Mouse (Mus musculus): ENCODE measurements around the gene Ttc27. TPM values are rescaled to one million over a fixed set of nuclear protein-coding genes. Genes with fewer than 3 reads are reported as not detected.

Ttc27 gene
- polyA plus RNA-seq, 1 experiment = 16.0 TPM

DNA sequence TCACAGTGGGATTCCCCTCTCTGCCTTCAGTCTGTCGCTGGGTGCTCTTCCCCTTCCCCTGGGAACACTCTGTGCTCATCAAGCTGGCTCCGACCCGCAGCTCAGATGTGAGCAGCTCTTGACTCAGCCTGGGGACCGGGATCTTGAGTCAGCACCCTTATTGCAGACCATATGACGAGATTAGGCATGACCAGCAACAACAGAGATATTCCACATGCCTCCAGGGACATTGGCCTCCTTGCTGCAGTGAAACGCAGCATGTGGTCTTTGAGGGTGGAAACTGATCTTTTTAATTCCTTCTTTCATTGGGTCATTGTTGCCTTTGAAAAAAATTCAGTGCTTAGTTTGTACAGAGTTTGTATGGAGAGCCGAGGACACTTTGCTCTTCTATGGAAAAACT, 169.5 kb downstream of the Ttc27 start:
- Histone ChIP-seq H3K4me3 (ENCODE audit: insufficient read depth, low read length) (no peak overlapping the region), H3K27ac (ENCODE audit: insufficient read depth, low read length) (no peak overlapping the region), H3K4me1 (ENCODE audit: control insufficient read depth, insufficient read depth, low read length) (no peaks in the 10 kb centered on the region)
- TF ChIP-seq POLR2A (IDR thresholded peaks at IDR 0.05; ENCODE audit: extremely low read depth, insufficient read depth, low read length) (no peak), CTCF (IDR thresholded peaks at IDR 0.05; ENCODE audit: extremely low read depth, insufficient read depth, low read length) (no peak)

DNA sequence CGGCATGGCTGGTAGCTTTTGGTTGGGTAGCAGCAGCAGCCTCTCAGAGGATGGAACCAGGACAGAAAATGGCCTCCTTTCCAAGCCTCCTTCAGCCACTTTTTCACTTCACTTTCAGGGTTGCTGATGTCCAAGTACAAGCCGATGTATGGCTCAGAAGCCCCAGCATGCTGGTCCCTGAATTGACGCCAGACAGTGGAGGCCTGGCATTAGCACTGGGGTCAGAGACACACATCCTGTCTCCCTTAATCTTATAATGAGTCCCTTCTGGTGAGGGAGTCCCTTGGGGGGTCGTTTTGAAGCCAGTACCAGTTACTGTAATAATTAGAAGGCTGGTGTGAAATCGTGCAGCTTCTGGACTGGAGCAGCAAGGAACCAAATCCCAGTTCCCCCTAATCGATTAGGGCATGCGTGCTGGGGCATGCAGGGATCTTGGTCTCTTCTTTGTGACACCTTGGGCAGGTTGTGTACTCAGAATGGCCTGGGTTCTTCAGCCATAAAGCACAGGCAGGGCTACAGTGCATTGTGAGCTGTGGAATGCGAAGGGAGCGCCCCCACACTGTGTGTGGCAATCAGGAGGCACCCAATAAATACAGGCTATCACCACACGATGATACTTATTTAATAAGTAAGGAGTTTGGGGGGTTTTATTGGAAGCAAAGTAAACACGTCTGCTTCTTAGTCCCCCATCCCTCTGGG, 171.5 kb downstream of the Ttc27 start:
- H3K4me3 ChIP-seq (ENCODE audit: insufficient read depth, low read length) = no peak overlapping the region
- no peak overlapping the region for H3K27ac ChIP-seq (ENCODE audit: insufficient read depth, low read length)
- H3K4me1 ChIP-seq (ENCODE audit: control insufficient read depth, insufficient read depth, low read length) = no peaks in the 10 kb centered on the region
- TF ChIP-seq CTCF (IDR thresholded peaks at IDR 0.05; ENCODE audit: extremely low read depth, insufficient read depth, low read length) (no peak), POLR2A (IDR thresholded peaks at IDR 0.05; ENCODE audit: extremely low read depth, insufficient read depth, low read length) (no peak)

DNA sequence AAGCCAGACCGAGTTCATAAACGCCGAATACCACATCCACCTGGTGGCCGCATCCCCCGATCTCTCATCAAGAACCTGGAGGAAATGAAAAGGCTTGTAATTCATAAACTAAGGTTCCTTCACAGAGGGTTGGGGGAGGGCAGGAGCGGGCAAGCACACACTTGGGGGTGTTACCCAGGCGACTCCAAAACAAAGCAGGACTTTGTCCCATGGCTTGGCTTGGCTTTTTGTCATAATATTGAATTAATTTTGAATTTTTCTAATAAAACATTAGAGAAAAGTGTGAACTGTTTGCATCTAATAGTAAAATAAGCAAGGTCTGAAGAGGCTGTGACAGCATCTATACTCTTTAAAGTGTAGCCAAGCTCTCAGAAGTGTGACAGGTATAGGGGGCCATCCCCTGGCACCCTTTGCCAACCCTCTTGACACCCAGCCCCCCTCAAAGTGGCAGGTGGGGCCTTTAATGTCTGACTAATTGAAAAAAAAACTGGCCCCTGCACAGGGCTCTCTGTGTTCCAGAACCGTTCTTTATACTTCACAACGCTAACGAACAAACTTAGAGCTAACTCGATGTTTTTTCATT, 172.1 kb downstream of the Ttc27 start:
- Histone ChIP-seq H3K27ac (ENCODE audit: insufficient read depth, low read length) (no peak overlapping the region), H3K4me1 (ENCODE audit: control insufficient read depth, insufficient read depth, low read length) (no peaks in the 10 kb centered on the region), H3K4me3 (ENCODE audit: insufficient read depth, low read length) (no peak overlapping the region)
- no peak for TF ChIP-seq POLR2A (IDR thresholded peaks at IDR 0.05; ENCODE audit: extremely low read depth, insufficient read depth, low read length)
- no peak for TF ChIP-seq CTCF (IDR thresholded peaks at IDR 0.05; ENCODE audit: extremely low read depth, insufficient read depth, low read length)

DNA sequence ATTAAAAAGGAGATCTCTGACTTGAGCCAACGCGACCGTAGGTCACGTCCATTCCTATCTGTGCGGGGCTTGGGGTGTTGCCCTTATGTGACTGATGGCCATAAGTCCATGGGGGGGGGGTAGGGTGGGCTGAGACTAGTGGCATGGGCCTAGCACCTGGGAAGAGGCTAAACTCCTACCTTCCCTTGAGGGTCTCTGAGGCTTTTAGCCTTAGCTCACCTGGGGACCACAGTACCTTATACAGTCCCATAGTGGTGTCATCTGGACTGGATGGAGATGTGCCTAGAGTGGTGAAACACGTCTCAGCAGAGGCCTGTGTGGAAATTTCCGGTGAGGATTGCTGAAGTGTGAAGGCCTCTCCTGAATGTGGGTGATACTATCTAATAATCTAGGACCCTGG, 184.9 kb downstream of the Ttc27 start:
- no peak overlapping the region for H3K27ac ChIP-seq (ENCODE audit: insufficient read depth, low read length)
- TF ChIP-seq CTCF (IDR thresholded peaks at IDR 0.05; ENCODE audit: extremely low read depth, insufficient read depth, low read length) (no peak), POLR2A (IDR thresholded peaks at IDR 0.05; ENCODE audit: extremely low read depth, insufficient read depth, low read length) (no peak)
- H3K4me1 ChIP-seq (ENCODE audit: control insufficient read depth, insufficient read depth, low read length) = no peaks in the 10 kb centered on the region
- H3K4me3 ChIP-seq (ENCODE audit: insufficient read depth, low read length) = no peak overlapping the region

DNA sequence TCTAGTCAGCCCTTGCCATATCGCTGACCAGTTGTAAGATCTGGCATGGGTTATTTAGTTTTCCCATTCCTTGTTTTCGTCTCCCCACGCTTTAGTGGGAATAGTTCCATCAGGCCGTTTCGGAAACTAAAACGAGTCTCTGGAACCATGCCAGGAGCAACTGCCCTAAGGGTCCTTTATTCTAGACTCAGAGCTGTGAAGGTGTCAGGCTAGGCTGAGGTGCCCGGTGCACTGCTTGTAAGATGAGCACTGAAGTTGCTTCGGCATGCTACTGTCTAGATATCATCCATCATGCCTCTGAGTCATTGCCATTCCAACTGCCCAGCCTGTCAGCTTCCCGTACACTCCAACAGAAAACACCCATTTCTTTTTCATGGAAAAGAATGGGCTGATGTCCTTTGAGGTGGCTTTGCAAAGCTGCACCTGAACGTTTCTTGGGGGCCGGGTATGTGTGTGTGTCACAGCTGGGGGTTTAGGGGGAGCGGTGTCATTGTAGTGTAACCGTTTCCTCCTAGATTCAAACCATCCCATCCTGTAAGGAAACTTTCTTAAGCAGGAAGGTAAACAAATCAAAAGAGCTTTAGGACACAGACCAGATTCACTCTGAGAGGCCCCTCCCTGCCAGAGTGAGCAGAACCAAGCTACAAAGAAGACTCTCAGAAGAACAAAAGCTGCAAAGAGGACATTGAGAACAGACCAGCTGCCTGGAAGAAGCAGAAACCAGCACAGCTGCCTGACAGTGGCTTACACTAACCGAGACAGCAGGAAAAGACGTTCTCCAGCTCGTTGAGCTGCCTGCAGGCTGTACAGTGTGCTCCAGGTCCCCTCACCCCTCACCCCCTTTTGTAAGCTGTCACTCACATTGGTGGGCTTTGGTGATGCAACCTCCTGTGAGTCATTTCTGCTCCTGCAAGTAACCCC, 186.1 kb downstream of the Ttc27 start:
- H3K27ac ChIP-seq (ENCODE audit: insufficient read depth, low read length) = no peak overlapping the region
- no peak overlapping the region for H3K4me3 ChIP-seq (ENCODE audit: insufficient read depth, low read length)
- no peaks in the 10 kb centered on the region for H3K4me1 ChIP-seq (ENCODE audit: control insufficient read depth, insufficient read depth, low read length)
- TF ChIP-seq CTCF (IDR thresholded peaks at IDR 0.05; ENCODE audit: extremely low read depth, insufficient read depth, low read length) (no peak), POLR2A (IDR thresholded peaks at IDR 0.05; ENCODE audit: extremely low read depth, insufficient read depth, low read length) (no peak)

DNA sequence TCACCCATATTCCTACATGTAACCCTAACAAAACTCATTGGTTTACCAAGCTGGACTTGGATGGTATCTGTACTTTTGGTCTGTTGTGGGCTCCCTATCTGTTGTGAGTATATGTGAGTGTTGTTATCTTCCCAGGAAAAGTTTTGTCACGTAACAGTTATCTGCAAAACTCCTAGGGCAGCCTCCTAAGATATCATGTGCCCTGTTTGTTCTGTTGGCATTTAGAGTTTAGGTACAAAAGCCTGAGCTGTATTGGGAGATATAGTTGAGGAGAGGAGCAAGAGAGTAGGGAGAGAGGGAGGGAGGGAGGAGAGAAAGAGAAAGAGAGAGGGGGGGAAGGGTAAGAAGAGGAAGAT, 186.8 kb downstream of the Ttc27 start:
- no peak overlapping the region for H3K4me3 ChIP-seq (ENCODE audit: insufficient read depth, low read length)
- no peaks in the 10 kb centered on the region for H3K4me1 ChIP-seq (ENCODE audit: control insufficient read depth, insufficient read depth, low read length)
- TF ChIP-seq POLR2A (IDR thresholded peaks at IDR 0.05; ENCODE audit: extremely low read depth, insufficient read depth, low read length) = no peak
- no peak for TF ChIP-seq CTCF (IDR thresholded peaks at IDR 0.05; ENCODE audit: extremely low read depth, insufficient read depth, low read length)
- H3K27ac ChIP-seq (ENCODE audit: insufficient read depth, low read length) = no peak overlapping the region

DNA sequence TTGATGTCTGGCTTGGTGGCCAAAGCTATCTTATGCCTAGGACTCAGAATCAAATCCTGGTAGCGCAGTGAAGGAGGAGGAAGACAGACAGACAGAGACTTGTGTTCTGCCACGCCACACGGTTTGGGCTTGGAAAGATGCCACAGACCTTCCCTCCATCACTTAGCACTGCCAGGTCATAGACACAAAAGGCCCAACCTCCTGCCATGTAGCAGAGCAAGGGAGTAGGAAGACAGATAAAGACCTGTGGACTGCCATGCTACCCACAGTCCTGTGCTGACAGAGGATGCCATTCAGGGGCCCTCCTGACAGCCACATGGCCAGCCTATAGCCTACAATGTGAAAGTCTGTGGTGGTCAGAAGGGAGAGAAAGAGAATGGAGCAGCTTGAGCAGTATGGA, 187.4 kb downstream of the Ttc27 start:
- TF ChIP-seq POLR2A (IDR thresholded peaks at IDR 0.05; ENCODE audit: extremely low read depth, insufficient read depth, low read length) (no peak), CTCF (IDR thresholded peaks at IDR 0.05; ENCODE audit: extremely low read depth, insufficient read depth, low read length) (no peak)
- Histone ChIP-seq H3K27ac (ENCODE audit: insufficient read depth, low read length) (no peak overlapping the region), H3K4me1 (ENCODE audit: control insufficient read depth, insufficient read depth, low read length) (no peaks in the 10 kb centered on the region), H3K4me3 (ENCODE audit: insufficient read depth, low read length) (no peak overlapping the region)

DNA sequence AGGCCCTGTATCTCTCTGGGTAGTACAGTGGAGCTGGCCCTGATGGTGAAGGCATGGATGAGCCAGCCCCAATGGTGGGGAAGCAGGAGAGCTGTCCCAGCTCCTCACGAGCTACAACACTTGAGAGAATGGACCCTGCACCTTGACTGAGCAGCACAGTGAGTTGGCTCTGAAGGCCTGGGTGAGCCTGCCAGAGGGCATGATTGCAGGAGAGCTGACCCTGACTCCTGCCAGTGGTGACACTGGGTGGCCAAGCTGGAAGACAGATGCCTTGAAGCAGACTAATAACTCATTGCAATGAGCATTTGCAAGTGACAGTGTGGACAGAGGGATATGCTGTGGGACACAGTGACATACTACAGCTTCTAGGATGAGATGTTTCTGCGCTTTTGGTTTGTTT, 195.5 kb downstream of the Ttc27 start:
- no peak for TF ChIP-seq CTCF (IDR thresholded peaks at IDR 0.05; ENCODE audit: extremely low read depth, insufficient read depth, low read length)
- TF ChIP-seq POLR2A (IDR thresholded peaks at IDR 0.05; ENCODE audit: extremely low read depth, insufficient read depth, low read length) = no peak
- Histone ChIP-seq H3K27ac (ENCODE audit: insufficient read depth, low read length) (no peak overlapping the region), H3K4me3 (ENCODE audit: insufficient read depth, low read length) (no peak overlapping the region), H3K4me1 (ENCODE audit: control insufficient read depth, insufficient read depth, low read length) (no peaks in the 10 kb centered on the region)

Other genes starting within 250 kb of the Ttc27 start
- 38.8 and 46.7 TPM in 2 replicates for gene Yipf4, start 228.2 kb upstream of the Ttc27 start, polyA plus RNA-seq (2012; rRNA removed)
- 96.1 and 98.6 TPM in 2 replicates for gene Birc6, start 189.4 kb upstream of the Ttc27 start, polyA plus RNA-seq (2012; rRNA removed)